Mouse (Mus musculus) urinary bladder, postnatal 4 days (tissue): Measurements from ENCODE around the gene Acacb.
A peak's percentile ranks its signal among the peaks of the same experiment; 100 is the strongest.

ENCODE experiments used
- DNase-seq, 2 experiments: peaks; one replicate each; pipeline ENCODE4 v3.0.0; 2021 to 2022; ENCODE audit warnings: low spot score in 2 of 2

Gene Acacb

GRCm38 (mm10) chr5:114264791-114265190 is 118.5 kb downstream of the Acacb start:
- no peak for DNase-seq

GRCm38 (mm10) chr5:114268646-114269045 is 122.3 kb downstream of the Acacb start:
- DNase-seq = peak in 1 of 2 experiments; percentile 57

- DNase-seq = no peak
Measured at GRCm38 (mm10) chr5:114269499-114269898, 123.2 kb downstream of the Acacb start.

GRCm38 (mm10) chr5:114269984-114270383 is 123.6 kb downstream of the Acacb start:
- DNase-seq = no peak

GRCm38 (mm10) chr5:114273693-114274402 is 127.5 kb downstream of the Acacb start, which contains the start of gene Foxn4:
Gene Foxn4 (minus strand): TSS chr5:114273807.
- DNase-seq = no peak

GRCm38 (mm10) chr5:114275339-114275738 is 129.0 kb downstream of the Acacb start:
- DNase-seq = no peak

- no peak for DNase-seq
Measured at GRCm38 (mm10) chr5:114275991-114276390, 129.7 kb downstream of the Acacb start.

- no peak for DNase-seq
Measured at GRCm38 (mm10) chr5:114279382-114280143, 133.2 kb downstream of the Acacb start.

GRCm38 (mm10) chr5:114282346-114282745 is 136.0 kb downstream of the Acacb start:
- no peak for DNase-seq

- DNase-seq = no peak
Measured at GRCm38 (mm10) chr5:114284604-114285397, 138.5 kb downstream of the Acacb start.

GRCm38 (mm10) chr5:114285398-114285700 is 139.0 kb downstream of the Acacb start:
- no peak for DNase-seq

- no peak for DNase-seq
Measured at GRCm38 (mm10) chr5:114286102-114286501, 139.8 kb downstream of the Acacb start.

GRCm38 (mm10) chr5:114286872-114287571 is 140.7 kb downstream of the Acacb start:
- DNase-seq = no peak

- no peak for DNase-seq
Measured at GRCm38 (mm10) chr5:114288396-114288795, 142.1 kb downstream of the Acacb start.

- DNase-seq = no peak
Measured at GRCm38 (mm10) chr5:114288874-114289273, 142.5 kb downstream of the Acacb start, which contains the start of gene Myo1h. Gene Myo1h (plus strand): TSS chr5:114289166.

- no peak for DNase-seq
Measured at GRCm38 (mm10) chr5:114290004-114290403, 143.7 kb downstream of the Acacb start.

- no peak for DNase-seq
Measured at GRCm38 (mm10) chr5:114296693-114297631, 150.6 kb downstream of the Acacb start.

GRCm38 (mm10) chr5:114298212-114298894 is 152.0 kb downstream of the Acacb start:
- DNase-seq = no peak

GRCm38 (mm10) chr5:114299156-114299855 is 153.0 kb downstream of the Acacb start:
- DNase-seq = no peak
